Mouse (Mus musculus): ENCODE results near the gene Spocd1. TPM values are rescaled to one million over a fixed set of nuclear protein-coding genes. Genes with fewer than 3 reads are reported as not detected.

Gene Spocd1
- polyA plus RNA-seq, 1 experiment from 2014 or later = not detected

- H3K9me3 ChIP-seq (replicated peaks; ENCODE audit: control insufficient read depth, low read length, poor library complexity, severe bottlenecking) = no peaks in the 10 kb centered on the region
- no peaks in the 10 kb centered on the region for H3K27me3 ChIP-seq (ENCODE audit: control insufficient read depth, insufficient read depth, low read depth, low read length)
- no peak overlapping the region for H3K27ac ChIP-seq (ENCODE audit: low read length)
- H3K36me3 ChIP-seq (ENCODE audit: control insufficient read depth, insufficient read depth, low read length) = no peaks in the 10 kb centered on the region
- no peak overlapping the region for H3K4me2 ChIP-seq (ENCODE audit: low read length)
- no peak overlapping the region for H3K4me3 ChIP-seq (ENCODE audit: low read depth, low read length)
- ATAC-seq = no peak
- H3K4me1 ChIP-seq (ENCODE audit: control insufficient read depth, insufficient read depth, low read length) = peaks cover 6% of the 10 kb centered on the region; the same call in 1 of the 2 replicates
- H3K9ac ChIP-seq (ENCODE audit: low read depth, low read length) = no peak overlapping the region
- WGBS = 60% methylated on average over 8 of the region's 8 CpGs
These were observed 2.5 kb upstream of the Spocd1 start for GRCm38 (mm10) chr4:129926544-129926943.

GRCm38 (mm10) chr4:129927091-129927490 lies 2.0 kb upstream of the Spocd1 start:
- no peaks in the 10 kb centered on the region for H3K9me3 ChIP-seq (replicated peaks; ENCODE audit: control insufficient read depth, low read length, poor library complexity, severe bottlenecking)
- H3K27me3 ChIP-seq (ENCODE audit: control insufficient read depth, insufficient read depth, low read depth, low read length) = no peaks in the 10 kb centered on the region
- H3K9ac ChIP-seq (ENCODE audit: low read depth, low read length) = no peak overlapping the region
- H3K36me3 ChIP-seq (ENCODE audit: control insufficient read depth, insufficient read depth, low read length) = no peaks in the 10 kb centered on the region
- ATAC-seq = no peak
- 79% methylated on average over 3 of the region's 3 CpGs for WGBS
- no peak overlapping the region for H3K4me3 ChIP-seq (ENCODE audit: low read depth, low read length)
- H3K4me2 ChIP-seq (ENCODE audit: low read length) = no peak overlapping the region
- H3K4me1 ChIP-seq (ENCODE audit: control insufficient read depth, insufficient read depth, low read length) = peaks cover 6% of the 10 kb centered on the region; the same call in 1 of the 2 replicates
- H3K27ac ChIP-seq (ENCODE audit: low read length) = no peak overlapping the region

GRCm38 (mm10) chr4:129928124-129928751 lies 811 bp upstream of the Spocd1 start:
- 7% methylated on average over 19 of the region's 19 CpGs for WGBS
- no peak overlapping the region for H3K4me3 ChIP-seq (ENCODE audit: low read depth, low read length)

GRCm38 (mm10) chr4:129933696-129934095 lies 4.6 kb downstream of the Spocd1 start:
- Histone ChIP-seq H3K4me2 (ENCODE audit: low read length) (no peak overlapping the region), H3K27ac (ENCODE audit: low read length) (no peak overlapping the region; the same call in 1 of the 2 replicates), H3K36me3 (ENCODE audit: control insufficient read depth, insufficient read depth, low read length) (no peaks in the 10 kb centered on the region), H3K27me3 (ENCODE audit: control insufficient read depth, insufficient read depth, low read depth, low read length) (no peaks in the 10 kb centered on the region), H3K9me3 (replicated peaks; ENCODE audit: control insufficient read depth, low read length, poor library complexity, severe bottlenecking) (no peaks in the 10 kb centered on the region), H3K4me1 (ENCODE audit: control insufficient read depth, insufficient read depth, low read length) (peaks cover 11% of the 10 kb centered on the region), H3K9ac (ENCODE audit: low read depth, low read length) (peak overlapping the region; percentile 35; the same call in 1 of the 2 replicates), H3K4me3 (ENCODE audit: low read depth, low read length) (no peak overlapping the region)
- 69% methylated on average over 14 of the region's 14 CpGs for WGBS
- no peak for ATAC-seq

More at GRCm38 (mm10) chr4:129928124-129928751, 811 bp upstream of the Spocd1 start:
- Histone ChIP-seq H3K9me3 (replicated peaks; ENCODE audit: control insufficient read depth, low read length, poor library complexity, severe bottlenecking) (no peaks in the 10 kb centered on the region), H3K36me3 (ENCODE audit: control insufficient read depth, insufficient read depth, low read length) (no peaks in the 10 kb centered on the region), H3K27me3 (ENCODE audit: control insufficient read depth, insufficient read depth, low read depth, low read length) (no peaks in the 10 kb centered on the region), H3K9ac (ENCODE audit: low read depth, low read length) (no peak overlapping the region), H3K4me2 (ENCODE audit: low read length) (peak overlapping the region; percentile 41), H3K27ac (ENCODE audit: low read length) (no peak overlapping the region), H3K4me1 (ENCODE audit: control insufficient read depth, insufficient read depth, low read length) (peaks cover 6% of the 10 kb centered on the region; the same call in 1 of the 2 replicates)
- ATAC-seq = no peak

GRCm38 (mm10) chr4:129934177-129934855 lies 5.3 kb downstream of the Spocd1 start:
- H3K4me2 ChIP-seq (ENCODE audit: low read length) = no peak overlapping the region; the same call in 1 of the 2 replicates
- 53% methylated on average over 16 of the region's 16 CpGs for WGBS
- no peaks in the 10 kb centered on the region for H3K36me3 ChIP-seq (ENCODE audit: control insufficient read depth, insufficient read depth, low read length)
- peak overlapping the region; percentile 43 for H3K27ac ChIP-seq (ENCODE audit: low read length)
- no peaks in the 10 kb centered on the region for H3K27me3 ChIP-seq (ENCODE audit: control insufficient read depth, insufficient read depth, low read depth, low read length)
- H3K4me3 ChIP-seq (ENCODE audit: low read depth, low read length) = no peak overlapping the region
- no peaks in the 10 kb centered on the region for H3K9me3 ChIP-seq (replicated peaks; ENCODE audit: control insufficient read depth, low read length, poor library complexity, severe bottlenecking)
- peak overlapping the region; percentile 35; the same call in 1 of the 2 replicates for H3K9ac ChIP-seq (ENCODE audit: low read depth, low read length)
- ATAC-seq = peak; percentile 73; the same call in 1 of the 2 replicates
- H3K4me1 ChIP-seq (ENCODE audit: control insufficient read depth, insufficient read depth, low read length) = peaks cover 11% of the 10 kb centered on the region

GRCm38 (mm10) chr4:129951359-129951821 lies 22.3 kb downstream of the Spocd1 start:
- no peak for ATAC-seq
- no peaks in the 10 kb centered on the region for H3K4me1 ChIP-seq (ENCODE audit: control insufficient read depth, insufficient read depth, low read length)
- H3K36me3 ChIP-seq (ENCODE audit: control insufficient read depth, insufficient read depth, low read length) = no peaks in the 10 kb centered on the region
- H3K9me3 ChIP-seq (replicated peaks; ENCODE audit: control insufficient read depth, low read length, poor library complexity, severe bottlenecking) = no peaks in the 10 kb centered on the region
- H3K9ac ChIP-seq (ENCODE audit: low read depth, low read length) = no peak overlapping the region
- H3K4me2 ChIP-seq (ENCODE audit: low read length) = no peak overlapping the region
- H3K4me3 ChIP-seq (ENCODE audit: low read depth, low read length) = no peak overlapping the region
- H3K27ac ChIP-seq (ENCODE audit: low read length) = no peak overlapping the region
- H3K27me3 ChIP-seq (ENCODE audit: control insufficient read depth, insufficient read depth, low read depth, low read length) = no peaks in the 10 kb centered on the region
- 78% methylated on average over 6 of the region's 6 CpGs for WGBS

GRCm38 (mm10) chr4:129952241-129952810 lies 23.3 kb downstream of the Spocd1 start:
- Histone ChIP-seq H3K4me1 (ENCODE audit: control insufficient read depth, insufficient read depth, low read length) (no peaks in the 10 kb centered on the region), H3K9ac (ENCODE audit: low read depth, low read length) (no peak overlapping the region), H3K36me3 (ENCODE audit: control insufficient read depth, insufficient read depth, low read length) (no peaks in the 10 kb centered on the region), H3K4me3 (ENCODE audit: low read depth, low read length) (no peak overlapping the region), H3K27ac (ENCODE audit: low read length) (no peak overlapping the region), H3K9me3 (replicated peaks; ENCODE audit: control insufficient read depth, low read length, poor library complexity, severe bottlenecking) (no peaks in the 10 kb centered on the region), H3K4me2 (ENCODE audit: low read length) (no peak overlapping the region), H3K27me3 (ENCODE audit: control insufficient read depth, insufficient read depth, low read depth, low read length) (no peaks in the 10 kb centered on the region)
- 74% methylated on average over 5 of the region's 5 CpGs for WGBS
- no peak for ATAC-seq

GRCm38 (mm10) chr4:129954527-129954926 lies 25.5 kb downstream of the Spocd1 start:
- Histone ChIP-seq H3K4me3 (ENCODE audit: low read depth, low read length) (no peak overlapping the region), H3K27ac (ENCODE audit: low read length) (no peak overlapping the region), H3K27me3 (ENCODE audit: control insufficient read depth, insufficient read depth, low read depth, low read length) (no peaks in the 10 kb centered on the region), H3K9me3 (replicated peaks; ENCODE audit: control insufficient read depth, low read length, poor library complexity, severe bottlenecking) (no peaks in the 10 kb centered on the region), H3K4me1 (ENCODE audit: control insufficient read depth, insufficient read depth, low read length) (no peaks in the 10 kb centered on the region), H3K36me3 (ENCODE audit: control insufficient read depth, insufficient read depth, low read length) (no peaks in the 10 kb centered on the region), H3K9ac (ENCODE audit: low read depth, low read length) (no peak overlapping the region), H3K4me2 (ENCODE audit: low read length) (no peak overlapping the region)
- WGBS = 66% methylated on average over 2 of the region's 2 CpGs
- ATAC-seq = no peak
